Mouse (Mus musculus) ES-CJ7 (cell line): ENCODE data around the gene Acer2.
"Not testable (repeated sequence)": the region's sequence is repeated elsewhere in the genome, so short reads cannot be mapped to it uniquely, and the experiment has no call there.

Source experiments
- DNase-seq: peaks from one replicate; pipeline ENCODE4 v3.0.0; 2011; ENCODE audit warnings: low read depth, low spot score

Acer2 gene

DNA sequence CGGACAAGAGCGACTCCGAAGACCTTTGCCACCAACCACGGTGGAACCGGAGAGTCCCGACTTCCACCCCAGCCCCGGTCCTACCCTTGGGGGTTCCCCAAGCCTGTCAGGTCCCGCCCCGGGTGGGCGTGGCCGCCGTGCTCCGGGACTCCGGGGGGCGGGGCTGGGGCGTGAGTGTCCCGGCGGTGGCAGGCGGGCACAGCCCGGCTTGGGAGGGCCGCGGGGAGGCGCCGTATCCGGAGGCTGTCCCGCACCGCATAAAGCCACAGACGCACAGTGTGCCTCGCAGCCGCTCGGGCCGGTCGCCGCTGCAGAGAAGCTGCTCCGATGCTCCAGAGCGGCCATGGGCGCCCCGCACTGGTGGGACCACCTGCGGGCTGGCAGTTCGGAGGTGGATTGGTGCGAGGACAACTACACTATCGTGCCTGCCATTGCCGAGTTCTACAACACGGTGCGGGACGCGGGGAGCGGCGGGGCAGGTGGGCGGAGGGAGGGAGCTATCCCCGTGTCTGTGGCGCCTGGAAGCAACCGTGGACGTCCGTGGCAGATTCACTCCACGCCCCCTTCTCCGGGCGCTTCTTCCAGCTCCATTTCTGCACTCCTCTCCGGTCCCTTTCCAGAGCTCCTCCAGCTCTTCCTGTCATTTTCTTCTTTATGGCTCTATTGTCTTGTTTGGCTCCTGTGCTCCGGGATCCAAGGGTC is at the start of gene Acer2:
TSS of gene Acer2 (plus strand) at position 251 of the 702 bp plus-strand sequence.
- peak; percentile 75 for DNase-seq

DNA sequence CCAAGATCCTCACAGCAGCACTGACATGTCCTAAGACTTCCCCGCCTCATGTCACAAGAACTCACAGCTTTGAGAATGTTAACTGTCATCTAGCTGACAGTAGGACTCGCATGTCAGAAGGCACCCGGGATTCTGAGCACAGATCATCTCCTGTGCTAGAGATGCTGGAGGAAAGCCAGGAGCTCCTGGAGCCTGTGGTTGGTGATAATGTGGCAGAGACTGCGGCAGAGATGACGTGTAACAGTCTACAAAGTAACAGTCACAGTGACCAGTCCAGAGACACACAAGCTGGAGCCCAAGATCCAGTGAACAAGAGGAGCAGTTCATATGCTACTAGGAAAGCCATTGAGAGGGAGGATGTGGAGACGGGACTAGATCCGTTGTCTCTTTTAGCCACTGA is 49.1 kb upstream of the Acer2 start:
- no peak for DNase-seq

DNA sequence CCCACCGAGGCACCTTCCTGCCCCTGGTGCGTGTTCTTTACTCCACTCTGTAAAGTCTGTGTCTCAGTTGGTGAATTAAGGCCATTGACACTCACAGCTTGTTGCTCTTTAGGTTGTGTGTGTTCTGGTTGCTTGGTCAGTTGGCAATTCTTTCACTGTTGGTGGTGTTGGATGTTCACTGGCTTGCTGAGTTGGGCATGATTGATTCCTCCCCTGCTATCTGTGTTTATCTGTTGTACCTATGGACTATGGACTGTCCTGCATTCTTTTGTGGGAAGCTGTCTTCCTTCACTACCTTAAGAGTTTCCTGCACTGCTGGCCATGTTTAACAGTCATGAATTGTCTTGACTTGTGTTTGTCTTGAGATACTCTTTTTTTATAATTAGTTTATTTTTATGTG is 42.3 kb upstream of the Acer2 start:
- no peak for DNase-seq

DNA sequence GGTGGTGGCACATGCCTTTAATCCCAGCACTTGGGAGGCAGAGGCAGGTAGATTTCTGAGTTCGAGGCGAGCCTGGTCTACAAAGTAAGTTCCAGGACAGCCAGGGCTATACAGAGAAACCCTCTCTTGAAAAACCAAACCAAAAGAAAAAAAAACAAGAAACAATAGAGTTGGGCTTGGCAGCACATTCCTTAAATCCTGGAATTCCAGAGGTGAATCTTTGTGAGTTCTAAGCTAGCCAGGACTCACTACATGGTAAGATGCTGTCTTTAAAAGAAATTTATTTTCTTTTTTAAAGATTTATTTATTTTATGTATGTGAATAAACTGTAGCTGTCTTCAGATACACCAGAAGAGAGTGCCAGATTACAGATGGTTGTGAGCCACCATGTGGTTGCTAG is 33.1 kb upstream of the Acer2 start:
- not testable (repeated sequence) for DNase-seq

DNA sequence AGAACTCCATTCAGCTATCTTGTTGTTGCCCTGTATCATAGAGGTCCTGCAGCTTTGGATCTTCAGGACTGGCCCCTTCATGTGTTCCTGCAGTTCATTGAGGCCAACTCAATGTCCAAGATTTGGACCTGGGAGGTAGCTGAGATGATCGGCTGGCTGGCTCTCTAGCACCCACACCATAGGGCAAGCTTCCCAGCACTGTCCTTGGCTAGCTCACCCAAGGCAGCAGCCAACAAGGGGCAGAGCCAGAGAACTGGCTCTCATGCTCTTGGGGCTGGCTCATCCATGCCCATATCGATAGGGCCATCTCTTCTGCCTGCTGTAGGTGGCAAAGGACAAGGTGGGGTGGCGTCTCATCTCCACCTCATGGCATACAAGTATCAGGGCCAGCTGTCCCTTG is 28.8 kb upstream of the Acer2 start:
- no peak for DNase-seq

DNA sequence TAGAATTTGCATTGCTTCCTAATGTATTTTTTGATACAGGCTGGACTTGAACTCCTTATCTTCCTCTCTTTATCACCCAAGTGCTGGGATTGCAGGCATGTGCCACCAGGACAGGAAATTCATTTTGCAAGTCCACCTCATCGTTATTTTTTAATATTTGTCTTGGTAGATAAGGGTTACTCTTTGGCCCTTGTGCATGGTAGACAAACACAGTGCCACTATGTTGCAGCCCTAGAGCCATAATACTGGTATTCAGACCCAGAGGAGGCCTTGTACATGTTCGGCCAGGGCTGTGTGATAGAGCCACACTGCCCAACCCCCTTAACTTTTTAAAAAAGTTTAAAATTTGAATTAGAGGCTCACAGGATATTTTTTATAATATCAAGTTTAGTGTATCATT is 26.9 kb upstream of the Acer2 start:
- DNase-seq: no peak

DNA sequence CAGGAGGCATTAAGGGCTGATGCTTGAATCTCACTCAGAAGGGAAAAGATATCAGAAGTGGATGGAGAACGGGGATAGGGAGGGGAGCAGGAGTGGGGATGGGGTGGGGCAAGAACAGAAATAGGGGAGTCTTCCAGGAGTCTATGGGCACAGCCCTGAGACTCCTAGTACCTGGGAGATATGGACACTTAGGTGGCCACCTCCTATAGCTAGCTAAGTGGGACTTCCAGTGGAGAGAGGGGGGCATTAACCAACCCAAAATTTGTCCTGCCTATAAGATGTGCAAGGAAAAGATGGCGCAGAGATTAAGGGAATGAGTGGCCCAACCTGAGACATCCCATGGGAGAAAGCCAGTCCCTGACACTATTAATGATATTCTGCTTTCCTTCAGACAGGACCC is 22.9 kb upstream of the Acer2 start:
- DNase-seq: no peak

DNA sequence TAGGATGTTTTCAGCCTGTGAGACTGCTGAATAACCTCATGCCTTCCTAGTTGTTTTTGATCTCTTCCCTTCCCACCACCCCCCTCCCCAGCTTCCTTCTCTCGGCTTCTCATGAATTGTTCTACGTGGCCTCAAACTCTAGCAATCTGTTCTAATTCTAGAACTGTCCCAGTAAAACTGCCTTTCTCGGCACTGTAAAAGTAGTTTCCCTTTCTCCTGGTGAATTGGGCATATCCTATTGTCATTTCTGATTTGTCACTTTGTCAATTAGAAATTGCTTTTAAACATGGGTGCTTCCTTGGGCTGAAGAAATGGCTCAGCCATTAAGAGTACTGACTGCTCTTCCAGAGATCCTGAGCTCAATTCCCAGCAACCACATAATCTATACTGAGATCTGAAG is 22.2 kb upstream of the Acer2 start:
- no peak for DNase-seq

DNA sequence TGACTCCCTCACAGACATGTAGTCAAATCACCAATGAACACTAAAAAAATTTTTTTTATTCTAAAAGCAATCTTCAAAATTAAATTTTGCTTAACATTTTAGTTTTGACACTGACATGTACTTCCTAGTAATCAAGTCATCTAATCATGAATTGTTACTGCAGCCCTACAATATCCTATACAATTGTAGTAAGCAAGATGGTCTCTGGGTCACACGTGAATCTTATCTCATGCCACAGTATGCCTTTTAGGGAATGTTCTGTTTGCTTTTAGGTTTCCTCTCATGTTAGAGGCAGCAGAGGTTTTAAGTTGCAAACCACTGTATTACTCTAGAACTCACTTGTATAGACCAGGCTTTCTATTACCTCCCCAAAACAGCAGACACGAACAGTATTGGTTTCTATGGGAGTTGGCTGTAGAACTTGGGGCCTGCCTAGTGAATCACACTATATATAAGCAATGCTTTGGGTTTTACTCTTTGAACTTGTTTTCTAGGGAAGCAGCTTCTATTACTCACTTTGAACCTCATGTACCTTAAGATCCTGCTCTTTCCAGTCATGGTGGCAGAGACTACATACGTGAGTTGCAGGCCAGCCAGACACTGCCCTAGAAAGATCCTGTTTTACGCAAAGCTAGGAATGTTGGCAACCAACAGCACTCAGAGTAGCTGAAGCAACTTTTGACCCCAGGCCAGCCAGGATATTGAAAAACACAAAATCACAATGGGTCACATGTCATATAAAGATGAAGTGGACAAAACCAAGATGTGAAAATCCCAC is 21.2 kb upstream of the Acer2 start:
- no peak for DNase-seq

DNA sequence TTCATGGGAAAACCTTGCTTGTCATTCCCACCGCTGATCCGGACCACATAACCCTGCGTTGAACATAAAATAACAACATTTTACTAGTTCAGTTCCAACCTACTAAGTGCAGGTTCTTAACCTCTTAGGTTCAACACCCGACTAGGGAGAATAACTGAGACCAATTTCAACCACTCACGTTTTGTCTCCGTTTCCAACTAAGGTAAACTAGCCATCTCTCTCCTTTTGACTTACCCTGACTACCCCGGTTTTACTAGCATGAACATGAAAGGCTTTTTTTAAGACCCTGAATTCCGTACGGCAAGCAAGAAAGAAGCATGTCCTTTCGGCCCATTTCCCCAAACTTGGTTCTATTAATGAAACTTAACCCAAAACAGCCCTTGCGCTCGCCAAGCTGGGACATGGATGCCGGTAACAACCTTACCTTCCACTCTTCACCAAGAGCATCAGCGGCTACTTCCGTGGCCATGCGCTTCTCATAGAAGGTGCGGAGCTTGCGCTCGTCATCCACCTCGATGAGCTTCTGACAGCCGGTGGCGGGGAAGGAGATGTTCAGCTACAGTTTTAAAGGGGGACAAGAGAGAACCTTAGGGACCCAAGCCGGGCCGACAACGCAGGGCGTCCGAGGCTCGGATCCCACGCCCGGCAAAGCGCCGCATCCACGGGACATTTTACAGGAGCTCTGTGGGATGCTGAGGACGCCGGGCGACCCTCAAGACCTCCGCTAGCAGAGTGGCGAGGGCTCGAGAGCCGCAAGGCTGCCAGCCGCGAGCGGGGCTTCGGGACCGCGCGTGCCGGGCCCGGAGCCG is 17.7 kb upstream of the Acer2 start:
- DNase-seq: no peak

DNA sequence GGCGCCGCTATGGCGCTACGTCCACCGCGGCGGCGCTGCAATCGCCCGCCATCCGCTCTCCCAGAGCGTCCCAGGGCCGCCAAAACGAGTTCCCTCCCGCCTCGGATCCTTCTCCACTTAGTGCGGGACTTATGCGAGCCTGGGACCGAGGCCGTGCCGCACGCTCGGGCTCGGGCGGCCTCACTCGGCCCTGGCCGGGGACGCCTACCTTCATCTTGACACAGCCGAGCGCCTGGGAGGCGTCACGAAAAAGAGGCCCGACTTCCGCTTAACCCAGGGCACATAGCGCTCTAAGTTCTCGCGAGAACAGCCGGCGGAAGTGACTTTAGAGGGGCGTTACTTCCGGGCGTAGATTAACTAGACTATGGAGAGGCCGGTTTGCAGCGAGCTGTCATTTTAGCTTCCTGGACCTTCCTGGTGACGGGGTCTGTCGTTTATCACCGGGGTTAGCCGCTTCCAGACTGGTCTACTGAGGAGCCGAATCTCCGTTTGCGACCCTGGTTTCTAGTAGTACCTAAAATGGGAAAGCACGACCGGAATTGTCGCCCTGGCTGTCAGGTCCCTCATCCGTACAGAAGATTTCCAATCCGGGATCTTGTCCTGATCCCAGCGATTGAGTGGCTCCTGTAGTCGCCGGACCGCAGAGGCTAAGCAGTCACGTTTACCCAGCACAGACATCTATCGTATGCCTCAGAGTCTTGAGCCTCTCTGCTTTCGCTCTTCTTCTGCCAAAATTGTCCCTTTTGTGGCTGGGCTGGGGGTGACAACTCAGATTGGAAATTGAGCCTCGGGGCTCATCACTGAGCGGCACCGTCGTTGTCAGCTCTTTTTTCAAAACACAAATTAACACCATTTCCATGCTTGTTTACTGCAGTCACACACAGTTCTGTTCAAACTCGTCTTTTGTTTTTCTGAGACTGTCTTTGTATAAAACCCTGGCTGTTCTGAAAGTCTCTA is 16.8 kb upstream of the Acer2 start, which contains the start of gene Rps6:
TSS of gene Rps6 (minus strand) at position 300 of the 957 bp plus-strand sequence.
- peak; percentile 95 for DNase-seq

DNA sequence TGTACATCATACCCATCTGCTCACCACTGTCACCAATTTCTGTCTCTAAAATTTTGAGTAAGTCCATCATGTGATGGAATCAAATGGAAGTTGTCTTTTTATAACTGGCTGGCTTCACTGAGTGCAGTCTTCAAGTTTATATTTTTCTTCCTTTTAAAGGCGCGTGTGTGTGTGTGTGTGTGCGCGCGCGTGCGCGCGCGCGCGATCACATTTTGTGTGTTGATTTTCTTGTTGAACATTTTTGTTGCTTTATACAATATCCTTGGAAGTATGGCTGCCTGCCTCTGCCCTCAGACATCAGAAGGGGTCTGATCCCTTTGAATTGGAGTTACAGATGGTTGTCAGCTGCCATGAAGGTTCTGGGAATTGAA is 16.1 kb upstream of the Acer2 start:
- DNase-seq: no peak

DNA sequence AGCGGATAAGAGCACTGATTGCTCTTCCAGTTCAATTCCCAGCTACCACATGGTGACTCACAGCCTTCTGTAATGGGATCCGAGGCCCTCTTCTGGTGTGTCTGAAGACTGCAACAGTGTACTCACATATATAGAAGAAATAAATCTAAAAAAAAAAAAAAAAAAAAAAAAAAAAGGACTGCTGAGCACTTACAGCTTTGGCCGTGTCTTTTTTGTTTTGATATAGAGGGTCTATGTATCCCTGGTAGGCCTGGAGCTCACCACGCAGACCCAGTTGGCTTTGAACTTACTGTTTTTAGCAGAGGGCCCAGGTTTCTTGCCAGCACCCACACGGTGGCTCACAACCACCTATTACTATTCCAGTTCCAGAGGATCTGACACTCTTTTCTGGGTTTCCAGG is 10.1 kb upstream of the Acer2 start:
- no peak for DNase-seq

DNA sequence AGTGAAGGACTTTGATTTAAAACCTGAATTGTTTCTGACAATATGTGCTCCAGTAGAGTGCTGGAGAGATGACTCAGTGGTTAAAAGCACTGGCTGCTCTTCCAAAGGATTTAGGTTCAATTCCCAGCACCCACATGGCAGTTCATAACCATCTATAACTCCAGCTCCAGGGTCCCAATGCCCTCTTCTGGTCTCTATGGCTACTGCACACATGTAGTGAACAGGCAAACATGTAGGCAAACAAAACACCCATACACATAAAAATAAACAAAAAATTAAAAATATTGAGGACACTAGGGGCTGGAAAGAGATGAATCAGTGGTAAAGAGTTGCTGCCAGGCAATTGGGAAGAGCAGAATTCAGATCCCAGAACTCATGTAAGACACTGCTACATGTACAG is 2.2 kb upstream of the Acer2 start:
- no peak for DNase-seq

DNA sequence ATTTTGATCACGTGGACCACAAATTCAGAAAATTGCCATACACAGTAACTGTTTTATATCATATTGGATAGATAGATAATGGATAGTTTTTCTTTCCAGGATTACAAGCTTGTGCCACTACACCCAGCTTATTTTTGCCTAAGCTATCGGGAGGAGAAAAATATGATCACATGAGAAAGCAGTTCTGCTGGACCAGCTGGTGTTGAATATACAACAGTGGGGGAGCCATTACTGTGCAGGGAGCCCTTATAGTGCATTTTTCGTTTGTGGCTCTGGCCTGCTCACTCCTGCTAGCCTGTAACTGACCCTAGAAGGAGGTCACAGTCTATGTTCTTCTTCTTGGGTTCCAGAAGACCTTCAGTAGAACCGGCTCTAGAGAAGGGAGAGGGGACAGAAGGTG is 1.1 kb upstream of the Acer2 start:
- DNase-seq: no peak

DNA sequence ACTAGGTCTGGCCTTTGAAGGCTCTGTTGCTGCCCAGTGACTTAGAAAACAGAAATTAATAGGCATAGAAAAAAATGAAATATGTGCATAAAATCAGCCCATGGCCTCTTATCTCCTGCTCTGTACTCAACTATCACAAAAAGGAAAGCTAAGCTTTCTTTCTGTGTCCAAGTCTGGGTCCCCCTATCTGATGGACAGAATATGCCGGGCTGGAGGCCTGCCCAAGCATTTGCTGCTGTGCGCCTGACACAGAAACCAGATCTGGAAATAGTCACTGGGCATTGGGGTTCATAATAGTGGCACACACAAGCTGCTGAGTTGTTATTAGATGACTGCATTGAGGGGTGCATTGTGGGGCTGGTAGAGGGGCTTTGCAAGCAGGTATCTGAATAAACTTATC is 5.3 kb downstream of the Acer2 start:
- DNase-seq: no peak

DNA sequence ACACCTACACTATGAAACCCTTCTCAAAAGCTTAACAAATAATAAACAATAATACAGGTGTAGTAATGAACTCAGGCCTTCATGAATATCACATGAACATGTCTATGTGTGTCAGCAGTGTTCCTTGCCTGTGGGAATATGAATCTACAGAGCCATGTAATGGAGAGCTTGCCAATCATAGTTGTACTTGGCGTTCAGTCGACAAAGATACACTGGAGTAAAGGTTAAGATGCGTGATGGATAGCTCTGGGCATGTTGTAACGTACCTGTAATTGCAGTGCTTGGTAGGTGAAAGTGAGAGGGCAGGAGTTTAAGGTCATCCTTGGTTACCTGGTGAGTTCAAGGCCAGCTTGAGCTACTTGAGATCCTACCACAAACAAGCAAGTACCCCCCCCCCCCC is 7.0 kb downstream of the Acer2 start:
- DNase-seq: no peak

DNA sequence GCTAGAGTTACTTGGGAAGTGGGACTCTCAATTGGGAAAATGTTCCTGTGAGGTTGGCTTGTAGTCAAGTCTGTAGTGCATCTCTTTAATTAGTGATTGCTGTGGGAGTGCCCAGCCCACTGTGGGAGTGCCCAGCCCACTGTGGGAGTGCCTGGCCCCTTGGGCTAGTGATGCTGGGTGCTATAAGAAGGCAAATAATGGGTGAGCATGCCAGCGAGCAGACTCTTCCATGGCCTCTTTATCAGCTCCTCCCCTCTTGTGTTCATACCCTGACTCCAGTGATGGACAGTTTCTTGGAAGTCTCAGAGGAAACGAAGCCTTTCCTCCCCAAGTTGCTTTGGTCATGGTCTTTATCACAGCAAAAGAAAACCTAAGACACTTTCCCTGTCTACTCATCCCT is 8.2 kb downstream of the Acer2 start:
- DNase-seq: no peak

DNA sequence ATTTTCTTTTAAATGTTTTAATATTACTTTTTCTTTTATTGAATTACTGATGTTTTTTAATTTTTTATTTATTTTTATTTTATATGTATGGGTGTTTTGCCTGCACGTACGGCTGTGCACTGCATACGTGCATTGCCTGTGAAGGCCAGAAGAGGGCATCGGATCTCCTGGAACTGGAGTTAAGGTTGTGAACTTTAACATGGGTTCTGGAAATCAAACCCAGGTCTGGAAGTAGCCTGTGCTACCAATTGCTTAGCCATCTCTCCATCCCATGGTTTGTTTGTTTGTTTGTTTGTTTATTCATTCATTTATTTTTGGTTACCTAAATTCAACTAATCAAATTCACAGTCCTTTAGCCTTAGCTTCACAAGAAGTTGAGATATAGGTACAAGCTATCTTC is 10.7 kb downstream of the Acer2 start:
- DNase-seq: peak; percentile 63

DNA sequence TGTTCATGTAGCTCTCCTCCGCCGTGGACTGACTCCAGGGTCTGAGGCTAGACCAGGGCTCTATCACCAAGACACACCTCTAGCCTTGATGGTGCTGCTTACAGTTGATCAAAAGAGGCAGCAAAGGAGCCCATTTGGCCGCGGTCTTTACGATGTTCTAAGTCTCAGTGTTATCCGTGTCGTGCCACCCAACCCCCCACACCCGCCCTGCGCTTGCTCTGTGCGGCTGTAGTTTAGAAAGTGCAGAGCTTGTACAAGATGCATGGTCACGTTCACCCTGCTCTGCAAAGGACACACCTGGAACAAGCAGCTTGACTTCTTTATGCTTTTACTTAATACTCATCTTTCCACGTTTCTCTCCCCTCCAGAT is 11.6 kb downstream of the Acer2 start:
- peak; percentile 45 for DNase-seq

DNA sequence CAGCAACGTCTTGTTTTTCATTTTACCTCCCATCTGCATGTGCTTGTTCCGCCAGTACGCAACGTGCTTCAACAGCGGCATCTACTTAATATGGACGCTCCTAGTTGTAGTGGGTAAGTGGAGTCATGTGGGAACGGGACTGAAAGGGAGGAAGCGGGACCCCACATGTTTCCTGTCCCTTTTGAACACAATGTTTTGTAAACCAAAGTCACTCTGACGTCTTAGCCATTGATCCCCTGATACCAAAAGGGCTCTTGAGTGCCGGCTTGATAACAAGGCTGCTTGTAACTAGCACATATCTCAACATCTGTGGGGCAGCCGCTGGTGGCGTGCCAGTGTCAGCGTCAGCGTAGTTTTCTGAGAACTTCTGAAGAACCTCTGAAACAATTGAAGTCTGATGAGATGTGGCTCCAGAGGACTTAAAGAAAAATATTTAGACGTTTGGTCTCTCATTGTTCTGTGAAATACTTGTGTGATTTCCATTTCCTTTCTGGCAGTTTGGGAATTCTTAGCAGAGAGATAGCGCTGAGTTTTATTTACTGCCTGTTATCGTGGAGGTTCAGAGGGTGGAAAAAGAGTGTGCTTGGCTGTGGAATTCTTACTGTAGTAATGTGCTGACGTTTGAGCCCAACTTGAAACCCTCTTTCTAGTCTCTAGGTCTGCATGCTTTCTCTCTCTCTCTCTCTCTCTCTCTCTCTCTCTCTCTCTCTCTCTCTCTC is 12.1 kb downstream of the Acer2 start:
- peak; percentile 50 for DNase-seq
